Mouse (Mus musculus) spleen, adult 12 weeks (tissue): ENCODE measurements around the gene Eva1a.

ENCODE experiments used
- DNase-seq: peaks from one replicate; pipeline ENCODE4 v3.0.0; 2022; ENCODE audit warnings: low spot score

The Eva1a gene

DNA sequence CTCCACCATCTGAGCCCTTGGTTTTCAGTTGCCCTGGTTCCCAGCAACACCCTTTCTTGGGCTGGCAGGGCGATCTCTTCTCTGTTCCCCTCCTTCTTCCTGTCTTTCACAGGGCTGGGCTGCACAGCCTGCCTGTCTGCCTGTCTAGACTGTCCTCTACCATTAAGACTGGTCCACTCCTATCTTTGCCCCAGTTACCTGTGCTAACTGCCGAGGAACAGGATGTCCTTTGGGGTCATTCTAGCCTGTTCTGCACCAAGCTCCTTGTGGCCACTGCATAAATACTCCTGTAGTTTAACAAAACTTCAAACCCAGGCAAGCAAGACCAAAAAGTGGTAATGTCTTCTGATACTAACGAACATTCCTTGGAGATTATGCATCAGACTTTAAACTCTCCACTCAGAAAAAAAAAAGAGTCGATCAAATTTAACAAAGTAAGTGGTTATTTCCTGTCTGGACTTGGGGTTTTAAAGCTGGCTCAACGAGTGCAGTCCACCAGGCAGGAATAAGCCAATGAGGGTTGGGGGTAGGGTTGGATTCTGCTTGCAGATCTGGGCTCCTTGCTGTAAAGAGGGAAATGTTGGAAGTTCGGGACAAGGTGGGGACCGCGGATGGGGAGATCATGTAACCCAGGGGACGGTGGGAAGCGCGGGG, at the start of gene Eva1a:
Gene Eva1a, plus strand, starts transcription at position 210 of the 654 bp plus-strand sequence.
- no peak for DNase-seq

GRCm38 (mm10) chr6:82012392-82012791, 28.5 kb upstream of the Eva1a start:
- no peak for DNase-seq

GRCm38 (mm10) chr6:82021074-82021473, 19.8 kb upstream of the Eva1a start:
- DNase-seq = no peak

DNA sequence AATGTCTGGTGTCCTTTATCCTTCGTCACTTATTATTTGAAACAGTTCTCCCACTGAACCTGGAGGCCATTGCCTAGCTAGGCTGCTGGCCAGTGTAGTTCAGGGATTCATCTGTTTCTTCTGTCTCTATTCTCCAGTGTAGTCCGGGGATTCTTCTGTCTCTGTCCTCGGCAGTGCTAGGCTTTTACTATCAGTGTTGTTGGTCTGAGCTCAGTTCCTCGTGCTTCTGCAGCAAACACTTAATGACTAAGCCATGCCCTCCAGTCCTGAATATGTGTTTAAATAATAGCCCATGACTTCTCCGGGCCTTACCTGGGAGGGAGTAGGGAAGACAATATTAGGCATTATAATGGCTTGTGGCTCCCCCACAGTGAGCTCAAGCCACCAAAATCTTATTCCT, 19.3 kb upstream of the Eva1a start:
- DNase-seq = no peak

DNA sequence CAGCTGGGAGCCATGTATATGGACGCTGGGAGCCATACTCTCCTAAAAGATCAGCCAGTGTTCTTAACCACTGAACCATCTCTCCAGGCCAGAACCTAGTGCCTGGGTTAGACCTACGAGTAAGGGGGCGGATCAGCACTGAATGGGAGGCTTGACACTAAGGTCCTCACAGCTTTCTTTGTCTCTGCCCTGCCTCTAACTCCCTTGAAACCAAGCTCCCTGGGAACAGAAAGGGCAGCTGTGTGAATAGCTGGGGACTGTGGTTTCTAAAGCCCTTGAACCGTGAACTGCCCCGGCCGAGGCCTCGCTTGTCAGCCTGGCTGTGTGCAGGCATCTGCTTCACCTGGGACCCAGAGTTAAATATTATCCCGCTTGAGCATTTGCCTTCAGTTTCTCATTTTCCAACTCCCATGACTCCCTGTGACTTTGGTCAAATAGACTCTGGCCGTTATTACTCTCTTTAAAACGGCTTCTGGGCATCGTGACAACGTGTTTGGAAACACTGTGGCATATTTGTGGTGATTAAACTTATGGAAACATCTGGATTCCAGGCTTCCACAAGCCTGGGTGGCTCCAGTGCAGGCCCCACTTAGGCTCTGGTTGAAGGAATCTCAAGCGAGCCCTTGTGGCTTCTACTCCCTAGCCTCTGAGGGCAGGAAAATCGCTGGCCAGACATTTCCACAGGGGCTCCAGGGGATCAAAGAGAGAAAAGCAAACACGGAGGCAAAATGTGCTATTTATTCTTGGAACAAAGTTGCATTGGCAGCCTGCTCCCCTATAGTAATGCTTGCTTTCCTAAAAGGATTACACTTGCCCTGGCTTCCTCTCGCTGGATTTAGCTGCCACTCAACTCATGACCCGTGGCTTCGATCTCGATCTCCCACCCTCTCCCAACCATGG, 11.0 kb upstream of the Eva1a start:
- no peak for DNase-seq

DNA sequence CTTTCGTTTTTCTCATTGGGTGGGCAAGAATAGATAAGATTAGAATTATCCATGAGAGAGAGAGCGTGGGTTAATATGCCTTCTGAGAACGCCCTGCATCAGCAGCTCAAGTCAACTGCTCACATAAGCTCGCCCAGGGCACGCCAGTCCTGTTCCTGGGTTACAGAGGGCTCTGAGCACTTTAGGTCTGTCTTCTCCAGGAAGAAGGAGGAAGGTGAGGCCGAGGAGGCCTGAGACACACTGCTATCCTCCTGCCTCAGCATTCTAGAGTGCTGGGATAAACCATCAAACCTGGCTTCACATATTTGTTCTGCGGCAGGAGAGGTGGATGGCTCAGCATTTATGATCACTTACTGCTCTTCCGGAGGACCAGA, 10.3 kb upstream of the Eva1a start:
- no peak for DNase-seq

DNA sequence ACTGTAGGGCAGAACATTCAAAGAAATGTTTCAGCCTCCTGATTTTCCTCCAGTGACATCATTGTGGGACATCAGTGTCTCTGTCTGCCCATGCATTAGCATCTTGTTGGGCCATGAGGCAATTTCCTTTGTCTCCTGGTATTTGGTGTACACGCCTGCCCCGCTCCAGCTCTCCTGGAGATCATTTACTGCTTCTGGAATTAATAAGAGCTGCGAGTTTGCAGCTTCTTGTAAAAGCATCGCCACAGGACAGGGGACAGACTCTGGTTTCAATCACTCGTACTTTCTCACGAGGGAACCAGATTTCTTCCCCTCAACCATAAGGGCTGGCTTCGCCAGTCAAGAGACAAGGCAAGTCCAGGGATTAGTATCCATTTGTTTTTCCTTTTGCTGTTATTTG, 3.6 kb upstream of the Eva1a start:
- no peak for DNase-seq

DNA sequence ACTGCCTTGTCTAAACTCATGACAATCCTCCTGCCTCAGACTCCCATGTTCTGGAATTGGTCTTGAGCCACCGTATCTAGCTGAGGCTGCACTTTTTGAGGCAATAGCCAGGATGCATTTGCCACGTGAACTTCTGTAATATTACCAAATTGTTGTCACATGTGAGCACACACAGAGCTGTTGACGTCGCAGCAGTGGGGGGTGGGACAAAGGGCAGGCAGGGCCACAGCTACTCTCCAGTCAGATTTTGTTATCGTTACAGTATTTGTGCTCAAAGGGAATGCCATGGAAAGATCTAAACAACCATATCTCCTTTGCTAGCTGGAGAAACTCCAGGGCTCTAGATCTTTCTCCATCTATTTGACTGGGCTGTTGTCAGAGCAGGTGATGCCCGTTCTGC, 1.6 kb upstream of the Eva1a start:
- DNase-seq = no peak

GRCm38 (mm10) chr6:82039968-82040367, 875 bp upstream of the Eva1a start:
- no peak for DNase-seq

- DNase-seq = no peak
These were observed 849 bp downstream of the Eva1a start for GRCm38 (mm10) chr6:82041488-82042295.

DNA sequence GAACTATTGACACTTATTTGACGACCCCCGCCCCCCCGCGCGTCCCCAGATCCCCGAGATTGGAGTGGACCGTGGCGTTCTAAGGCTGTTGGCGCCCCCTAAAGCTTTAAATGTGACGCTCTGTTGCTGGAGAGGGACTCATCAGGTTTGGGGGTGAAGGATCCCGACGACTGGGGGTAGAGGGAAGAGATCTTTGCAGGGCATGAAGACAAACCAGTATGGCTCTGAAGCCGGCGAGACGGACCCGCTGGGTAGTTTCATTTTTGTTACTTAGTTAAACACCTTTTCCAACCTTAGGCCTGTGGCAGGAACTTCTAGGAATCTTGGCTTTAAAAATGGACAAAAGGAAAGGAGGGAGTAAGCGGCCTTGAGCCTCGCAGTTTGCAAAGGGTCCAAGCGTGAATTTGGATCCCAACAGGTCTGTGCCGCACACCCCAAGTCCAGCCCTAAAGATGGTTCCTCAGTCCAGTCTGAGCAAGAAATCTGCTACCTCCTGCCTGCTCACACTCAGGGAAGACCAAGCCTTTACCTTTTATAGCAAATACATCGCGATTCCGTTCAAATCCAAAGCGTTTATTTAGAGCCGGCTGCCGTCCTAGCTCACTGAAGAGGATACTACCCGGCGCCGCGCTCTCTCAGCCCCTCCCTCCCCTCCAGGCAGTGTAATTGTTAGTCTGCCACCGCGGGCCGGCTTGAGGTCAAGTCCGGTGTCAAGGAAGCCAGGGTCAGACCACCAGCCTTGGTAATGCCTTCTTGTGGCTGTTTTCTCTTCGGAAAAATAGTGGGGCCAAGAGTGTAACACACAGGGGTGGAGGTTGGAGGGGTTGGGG, 1.7 kb downstream of the Eva1a start:
- no peak for DNase-seq

- no peak for DNase-seq
These were observed 2.8 kb downstream of the Eva1a start for GRCm38 (mm10) chr6:82043634-82044033.

DNA sequence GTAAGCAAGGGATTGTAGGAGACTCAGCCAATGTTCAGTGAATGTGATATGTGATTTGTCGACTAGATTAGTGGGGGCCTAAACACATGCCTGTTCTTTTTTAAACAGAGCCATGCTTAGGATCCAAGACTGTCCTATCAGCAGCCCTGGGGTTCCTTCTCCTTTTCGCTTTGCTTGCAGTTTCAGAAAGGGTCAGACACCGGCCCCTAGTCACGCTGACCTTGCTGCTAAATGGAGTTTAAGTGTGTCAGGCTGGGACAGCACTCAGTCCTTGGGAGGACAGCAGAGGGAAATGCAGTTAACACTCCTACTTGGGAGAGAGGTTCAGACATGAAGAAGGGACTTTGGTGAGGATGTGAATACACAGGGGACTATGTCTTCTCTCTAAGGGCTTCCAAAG, 3.7 kb downstream of the Eva1a start:
- DNase-seq = no peak

DNA sequence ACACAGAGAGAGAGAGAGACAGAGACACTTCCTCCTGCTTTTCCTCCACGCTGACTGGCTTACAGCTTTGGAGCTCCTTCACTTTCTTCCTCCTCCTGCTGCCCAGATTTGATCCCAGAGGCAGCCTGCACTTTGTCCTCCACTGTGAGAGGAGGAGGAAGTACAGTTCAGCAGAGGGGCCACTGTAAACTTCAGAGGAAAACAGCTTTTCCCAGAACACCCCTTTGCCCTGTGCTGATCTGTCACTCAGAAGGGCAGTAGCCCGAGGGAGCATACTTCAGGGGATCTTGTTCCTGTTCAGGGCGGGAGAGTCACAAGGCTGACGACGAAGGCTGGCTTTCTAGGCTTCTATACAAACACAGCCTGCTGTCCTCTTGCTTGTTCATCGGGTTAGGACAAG, 7.1 kb downstream of the Eva1a start:
- DNase-seq = no peak

DNA sequence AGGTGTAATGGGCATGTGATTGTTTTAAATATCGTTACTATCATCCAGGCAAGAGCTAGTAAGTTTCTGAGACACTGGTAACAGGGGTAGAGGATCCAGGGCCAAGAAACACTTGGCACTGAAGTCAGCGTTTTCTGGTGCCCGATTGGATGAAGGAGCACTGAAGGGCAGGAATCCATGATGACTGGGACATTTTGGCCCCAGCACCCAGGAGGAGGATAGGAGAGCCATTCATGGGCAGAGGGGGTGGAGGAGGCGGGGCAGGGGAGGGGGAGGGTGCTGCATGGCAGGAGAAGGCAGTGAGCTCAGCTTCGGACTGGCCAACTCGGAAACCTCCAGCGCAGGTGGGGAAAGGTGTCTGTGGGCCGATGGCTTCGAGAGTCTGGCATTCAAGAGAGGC, 9.4 kb downstream of the Eva1a start:
- no peak for DNase-seq

GRCm38 (mm10) chr6:82051569-82051968, 10.7 kb downstream of the Eva1a start:
- DNase-seq = no peak

- no peak for DNase-seq
These were observed 11.3 kb downstream of the Eva1a start for GRCm38 (mm10) chr6:82052047-82052725.

DNA sequence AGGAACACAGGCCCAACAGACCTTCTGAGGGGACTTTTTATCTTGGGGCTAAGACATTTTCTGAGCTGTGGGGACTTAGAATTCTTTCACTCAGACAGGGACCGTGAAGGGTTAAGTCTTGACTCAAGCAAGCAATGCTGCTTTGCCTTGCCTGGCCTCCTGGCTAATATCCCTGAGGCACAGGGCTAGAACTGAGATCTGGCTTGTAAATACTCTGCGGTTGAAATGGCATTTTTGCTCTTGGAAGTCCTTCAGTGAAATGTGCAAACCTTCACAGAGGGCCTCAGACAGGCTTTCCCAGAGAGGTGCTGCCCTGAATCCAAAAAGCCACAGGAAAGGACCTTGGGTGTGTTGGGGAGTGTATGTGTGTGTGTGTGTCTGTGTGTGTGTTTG, 11.9 kb downstream of the Eva1a start:
- DNase-seq = no peak

- DNase-seq = no peak
These were observed 14.0 kb downstream of the Eva1a start for GRCm38 (mm10) chr6:82054854-82055253.

- no peak for DNase-seq
These were observed 19.1 kb downstream of the Eva1a start for GRCm38 (mm10) chr6:82059896-82060295.

DNA sequence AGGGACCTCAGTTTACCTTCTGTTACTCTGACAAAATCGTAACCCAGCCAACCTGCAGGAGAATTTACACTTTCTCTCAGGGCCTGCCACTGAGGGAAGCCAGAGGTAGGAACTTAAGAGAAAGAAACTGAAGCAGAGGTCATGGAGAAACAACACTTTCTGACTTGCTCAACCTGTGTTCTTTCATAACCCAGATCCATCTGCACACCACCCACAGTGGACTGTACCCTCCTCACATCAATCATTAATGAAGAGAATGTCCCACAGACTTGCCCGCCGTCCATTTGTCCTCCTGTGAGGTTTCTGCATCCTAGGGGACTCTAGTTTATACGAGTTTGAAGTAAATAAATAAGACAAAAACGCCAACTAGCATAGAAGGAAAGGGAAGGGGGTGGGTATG, 24.4 kb downstream of the Eva1a start:
- DNase-seq = no peak
